Mouse (Mus musculus) liver, embryonic 15.5 days (tissue): ENCODE measurements around the gene Rabl6. TPM values are rescaled to one million over a fixed set of nuclear protein-coding genes. Genes with fewer than 3 reads are reported as not detected.

Experiments
- ATAC-seq: fragments of 200-750 bp; cut with Nextera tagmentation; 2 replicates; pipeline ENCODE4 v1.8.0; 2017; ENCODE audit warnings: moderate number of reproducible peaks, mild to moderate bottlenecking, moderate library complexity; ENCODE audit not compliant: insufficient read depth
- H3K27ac ChIP-seq: fragments of 300-500 bp; sonication (generic); replicated peaks from 2 replicates; pipeline ENCODE4 v1.5.1; 2015; ENCODE audit warnings: mild to moderate bottlenecking, inconsistent platforms
- H3K27me3 ChIP-seq: fragments of 300-500 bp; sonication (generic); 2 replicates; pipeline ENCODE4 v1.6.1; 2015; ENCODE audit warnings: mild to moderate bottlenecking, inconsistent platforms
- H3K36me3 ChIP-seq: fragments of 300-500 bp; sonication (generic); replicated peaks from 2 replicates; pipeline ENCODE4 v1.6.1; 2015; ENCODE audit warnings: moderate library complexity, mild to moderate bottlenecking, inconsistent platforms
- H3K4me1 ChIP-seq: fragments of 300-500 bp; sonication (generic); replicated peaks from 2 replicates; pipeline ENCODE4 v1.6.1; 2015; ENCODE audit warnings: inconsistent platforms
- H3K4me2 ChIP-seq: fragments of 300-500 bp; sonication (generic); 2 replicates; pipeline ENCODE4 v1.6.1; 2015; ENCODE audit warnings: moderate library complexity, mild to moderate bottlenecking, inconsistent platforms
- H3K4me3 ChIP-seq: fragments of 300-500 bp; sonication (generic); replicated peaks from 2 replicates; pipeline ENCODE4 v1.5.1; 2015; ENCODE audit warnings: mild to moderate bottlenecking, inconsistent platforms
- H3K9ac ChIP-seq: fragments of 300-500 bp; sonication (generic); 2 replicates; pipeline ENCODE4 v1.6.1; 2015; ENCODE audit warnings: moderate library complexity, mild to moderate bottlenecking, inconsistent platforms
- H3K9me3 ChIP-seq: fragments of 300-500 bp; sonication (generic); replicated peaks from 2 replicates; pipeline ENCODE4 v1.6.1; 2016; ENCODE audit warnings: inconsistent platforms
- WGBS: fragments of 180-500 bp; shearing (Covaris S2); methylation state at CpG from one replicate; pipeline ENCODE4 v1.1.7; 2015; ENCODE audit warnings: mixed read lengths; ENCODE audit not compliant: insufficient replicate concordance; 5-methylcytosine and 5-hydroxymethylcytosine counted together
- polyA plus RNA-seq: library from polyadenylated mRNA; unstranded; fragments of >200 nt; fragmentation: Nextera tagmentation; extraction: Ambion mirVana; gene quantifications from 2 replicates; pipeline ENCODE4 v1.2.1, GENCODE M21; 2015

Gene Rabl6
- polyA plus RNA-seq, 1 experiment from 2014 or later = 21.7 TPM

GRCm38 (mm10) chr2:25540541-25540948 lies 67.8 kb downstream of the Rabl6 start:
- Histone ChIP-seq H3K4me2 (no peak overlapping the region), H3K27ac (no peak overlapping the region), H3K36me3 (peaks cover 38% of the 10 kb centered on the region), H3K9ac (no peak overlapping the region), H3K9me3 (no peaks in the 10 kb centered on the region), H3K4me1 (peaks cover 11% of the 10 kb centered on the region), H3K27me3 (no peaks in the 10 kb centered on the region), H3K4me3 (no peak overlapping the region)
- no peak for ATAC-seq
- 85% methylated on average over 4 of the region's 4 CpGs for WGBS

GRCm38 (mm10) chr2:25536531-25536930 lies 71.8 kb downstream of the Rabl6 start:
- 84% methylated on average over 8 of the region's 8 CpGs for WGBS
- H3K36me3 ChIP-seq = peaks cover 70% of the 10 kb centered on the region
- H3K4me3 ChIP-seq = no peak overlapping the region
- ATAC-seq = no peak
- no peak overlapping the region for H3K4me2 ChIP-seq
- H3K27me3 ChIP-seq = no peaks in the 10 kb centered on the region
- H3K27ac ChIP-seq = no peak overlapping the region
- no peak overlapping the region for H3K9ac ChIP-seq
- H3K9me3 ChIP-seq = no peaks in the 10 kb centered on the region
- H3K4me1 ChIP-seq = peaks cover 7% of the 10 kb centered on the region

- peaks cover 7% of the 10 kb centered on the region for H3K4me1 ChIP-seq
- 87% methylated on average over 2 of the region's 2 CpGs for WGBS
- ATAC-seq = no peak
- H3K4me3 ChIP-seq = no peak overlapping the region
- H3K4me2 ChIP-seq = no peak overlapping the region
- H3K9ac ChIP-seq = no peak overlapping the region
- H3K36me3 ChIP-seq = peaks cover 82% of the 10 kb centered on the region
- H3K9me3 ChIP-seq = no peaks in the 10 kb centered on the region
- no peak overlapping the region for H3K27ac ChIP-seq
- no peaks in the 10 kb centered on the region for H3K27me3 ChIP-seq
These were observed 73.5 kb downstream of the Rabl6 start for GRCm38 (mm10) chr2:25534866-25535182.

- WGBS = 58% methylated on average over 3 of the region's 3 CpGs
- Histone ChIP-seq H3K27ac (no peak overlapping the region), H3K4me3 (no peak overlapping the region), H3K4me2 (no peak overlapping the region), H3K9me3 (no peaks in the 10 kb centered on the region), H3K27me3 (no peaks in the 10 kb centered on the region), H3K36me3 (peaks cover 87% of the 10 kb centered on the region), H3K4me1 (peaks cover 7% of the 10 kb centered on the region), H3K9ac (no peak overlapping the region)
- no peak for ATAC-seq
These were observed 74.0 kb downstream of the Rabl6 start for GRCm38 (mm10) chr2:25534178-25534865.

GRCm38 (mm10) chr2:25533707-25534106 lies 74.6 kb downstream of the Rabl6 start:
- H3K9me3 ChIP-seq = no peaks in the 10 kb centered on the region
- H3K27me3 ChIP-seq = no peaks in the 10 kb centered on the region
- H3K27ac ChIP-seq = no peak overlapping the region
- ATAC-seq = no peak
- H3K4me1 ChIP-seq = peaks cover 7% of the 10 kb centered on the region
- no peak overlapping the region for H3K4me2 ChIP-seq
- no peak overlapping the region for H3K9ac ChIP-seq
- peaks cover 92% of the 10 kb centered on the region for H3K36me3 ChIP-seq
- 93% methylated on average over 2 of the region's 2 CpGs for WGBS
- H3K4me3 ChIP-seq = no peak overlapping the region

Other genes with a start within 250 kb of the Rabl6 start
- gene Uap1l1, start 242.8 kb downstream of the Rabl6 start, polyA plus RNA-seq = 15.1 and 15.4 TPM in 2 replicates
- gene Sapcd2, start 236.2 kb downstream of the Rabl6 start, polyA plus RNA-seq = 18.5 and 19.5 TPM in 2 replicates
- gene Entpd2, start 212.6 kb downstream of the Rabl6 start, polyA plus RNA-seq = 0.58 and 0.71 TPM in 2 replicates
- gene Npdc1, start 209.2 kb downstream of the Rabl6 start, polyA plus RNA-seq = 4.5 and 6.1 TPM in 2 replicates
- 1.2 and 1.7 TPM in 2 replicates for gene Fut7, start 185.3 kb downstream of the Rabl6 start, polyA plus RNA-seq
- 1.2 and 1.3 TPM in 2 replicates for gene Abca2, start 179.8 kb downstream of the Rabl6 start, polyA plus RNA-seq
- gene Clic3, start 151.7 kb downstream of the Rabl6 start, polyA plus RNA-seq = 0.38 and 1.0 TPM in 2 replicates
- gene Paxx, start 147.4 kb downstream of the Rabl6 start, polyA plus RNA-seq = 8.3 and 10.6 TPM in 2 replicates
- 0.23 and 0.38 TPM in 2 replicates for gene Ptgds, start 138.5 kb downstream of the Rabl6 start, polyA plus RNA-seq
- not detected in 2 replicates for gene Lcn12, start 114.6 kb downstream of the Rabl6 start, polyA plus RNA-seq
- gene Fbxw5, start 107.8 kb downstream of the Rabl6 start, polyA plus RNA-seq = 24.0 and 28.6 TPM in 2 replicates
- 64.9 and 88.1 TPM in 2 replicates for gene C8g, start 106.8 kb downstream of the Rabl6 start, polyA plus RNA-seq
- 14.1 and 15.1 TPM in 2 replicates for gene Traf2, start 61.6 kb downstream of the Rabl6 start, polyA plus RNA-seq
- gene Edf1, start 50.7 kb downstream of the Rabl6 start, polyA plus RNA-seq = 186 and 201 TPM in 2 replicates
- 0.32 and 7.7 TPM in 2 replicates for gene Mamdc4, start 33.7 kb downstream of the Rabl6 start, polyA plus RNA-seq
- 31.2 and 36.3 TPM in 2 replicates for gene Phpt1, start 33.3 kb downstream of the Rabl6 start, polyA plus RNA-seq
- gene Ajm1, start 26.8 kb downstream of the Rabl6 start, polyA plus RNA-seq = 0.03 TPM in 1 of 2 replicates, not detected in the other
- 0.05 and 0.06 TPM in 2 replicates for gene Ccdc183, start 9.2 kb upstream of the Rabl6 start, polyA plus RNA-seq
- gene Tmem141, start 13.5 kb upstream of the Rabl6 start, polyA plus RNA-seq = 8.2 and 9.9 TPM in 2 replicates
- gene Fcna, start 19.5 kb upstream of the Rabl6 start, polyA plus RNA-seq = 70.4 and 90.0 TPM in 2 replicates
- gene Lcn8, start 44.6 kb upstream of the Rabl6 start, polyA plus RNA-seq = not detected in 2 replicates
- gene Lcn5, start 49.4 kb upstream of the Rabl6 start, polyA plus RNA-seq = not detected in 2 replicates
- not detected in 2 replicates for gene Lcn6, start 68.3 kb upstream of the Rabl6 start, polyA plus RNA-seq
- not detected in 2 replicates for gene Lcn10, start 74.2 kb upstream of the Rabl6 start, polyA plus RNA-seq
- gene Obp2a, start 91.5 kb upstream of the Rabl6 start, polyA plus RNA-seq = not detected in 2 replicates
- 7.5 TPM in 2 replicates for gene Bmyc, start 98.2 kb upstream of the Rabl6 start, polyA plus RNA-seq
- gene Obp2b, start 128.5 kb upstream of the Rabl6 start, polyA plus RNA-seq = not detected in 2 replicates
- gene Lcn3, start 157.0 kb upstream of the Rabl6 start, polyA plus RNA-seq = not detected in 2 replicates
- not detected in 2 replicates for gene Lcn11, start 168.5 kb upstream of the Rabl6 start, polyA plus RNA-seq
- gene Gm13539, start 173.7 kb upstream of the Rabl6 start, polyA plus RNA-seq = not detected in 2 replicates
- gene Glt6d1, start 207.3 kb upstream of the Rabl6 start, polyA plus RNA-seq = not detected in 2 replicates
- not detected in 2 replicates for gene Lcn9, start 214.6 kb upstream of the Rabl6 start, polyA plus RNA-seq
- not detected in 2 replicates for gene Sohlh1, start 238.7 kb upstream of the Rabl6 start, polyA plus RNA-seq